Mouse (Mus musculus) T-helper 2 cell (primary cell): ENCODE data around the gene Mcu.

Experiments
- in situ Hi-C: fragments of 300-600 bp; cut with MboI, MseI; formaldehyde crosslinking; loops from one replicate; pipeline ENCODE4 v1.15.1; 2025; ENCODE audit warnings: high pct_unique_total_duplicates

The Mcu gene

GRCm38 (mm10) chr10:59570360-59570759 is 46.1 kb downstream of the Mcu start:
- in situ Hi-C loops: no loop called here

GRCm38 (mm10) chr10:59569481-59569869 is 47.0 kb downstream of the Mcu start:
- in situ Hi-C loops: no loop called here

GRCm38 (mm10) chr10:59568665-59569480 is 47.6 kb downstream of the Mcu start:
- in situ Hi-C loops: no loop called here

- in situ Hi-C loops: no loop called here
Measured at GRCm38 (mm10) chr10:59566968-59567367, 49.5 kb downstream of the Mcu start.

- in situ Hi-C loops: no loop called here
Measured at GRCm38 (mm10) chr10:59565995-59566410, 50.5 kb downstream of the Mcu start.

- in situ Hi-C loops: no loop called here
Measured at GRCm38 (mm10) chr10:59564551-59564950, 51.9 kb downstream of the Mcu start.

- in situ Hi-C loops: no loop called here
Measured at GRCm38 (mm10) chr10:59562511-59562910, 54.0 kb downstream of the Mcu start.

GRCm38 (mm10) chr10:59560126-59560525 is 56.4 kb downstream of the Mcu start:
- in situ Hi-C loops: no loop called here

- in situ Hi-C loops: no loop called here
Measured at GRCm38 (mm10) chr10:59558602-59559001, 57.9 kb downstream of the Mcu start.

- in situ Hi-C loops: no loop called here
Measured at GRCm38 (mm10) chr10:59558164-59558563, 58.3 kb downstream of the Mcu start.

GRCm38 (mm10) chr10:59556541-59556940 is 60.0 kb downstream of the Mcu start:
- in situ Hi-C loops: no loop called here

- in situ Hi-C loops: no loop called here
Measured at GRCm38 (mm10) chr10:59554243-59554642, 62.2 kb downstream of the Mcu start.

GRCm38 (mm10) chr10:59552456-59552855 is 64.0 kb downstream of the Mcu start:
- in situ Hi-C loops: no loop called here

GRCm38 (mm10) chr10:59548768-59549333 is 67.6 kb downstream of the Mcu start:
- in situ Hi-C loops: no loop called here

- in situ Hi-C loops: no loop called here
Measured at GRCm38 (mm10) chr10:59548211-59548610, 68.3 kb downstream of the Mcu start.

- in situ Hi-C loops: no loop called here
Measured at GRCm38 (mm10) chr10:59547426-59547825, 69.1 kb downstream of the Mcu start.

GRCm38 (mm10) chr10:59545169-59545568 is 71.3 kb downstream of the Mcu start:
- in situ Hi-C loops: no loop called here

GRCm38 (mm10) chr10:59543351-59543750 is 73.1 kb downstream of the Mcu start:
- in situ Hi-C loops: no loop called here

GRCm38 (mm10) chr10:59541466-59541865 is 75.0 kb downstream of the Mcu start:
- in situ Hi-C loops: no loop called here

- in situ Hi-C loops: no loop called here
Measured at GRCm38 (mm10) chr10:59540596-59540995, 75.9 kb downstream of the Mcu start.

- in situ Hi-C loops: no loop called here
Measured at GRCm38 (mm10) chr10:59540081-59540480, 76.4 kb downstream of the Mcu start.

- in situ Hi-C loops: no loop called here
Measured at GRCm38 (mm10) chr10:59539533-59539875, 77.0 kb downstream of the Mcu start.

GRCm38 (mm10) chr10:59538767-59539532 is 77.5 kb downstream of the Mcu start:
- in situ Hi-C loops: no loop called here
